Mouse (Mus musculus): ENCODE data around the gene Atp2b1. TPM values are rescaled to one million over a fixed set of nuclear protein-coding genes. Genes with fewer than 3 reads are reported as not detected.

The Atp2b1 gene
- polyA plus RNA-seq, 1 experiment from 2014 or later, result 132 TPM

DNA sequence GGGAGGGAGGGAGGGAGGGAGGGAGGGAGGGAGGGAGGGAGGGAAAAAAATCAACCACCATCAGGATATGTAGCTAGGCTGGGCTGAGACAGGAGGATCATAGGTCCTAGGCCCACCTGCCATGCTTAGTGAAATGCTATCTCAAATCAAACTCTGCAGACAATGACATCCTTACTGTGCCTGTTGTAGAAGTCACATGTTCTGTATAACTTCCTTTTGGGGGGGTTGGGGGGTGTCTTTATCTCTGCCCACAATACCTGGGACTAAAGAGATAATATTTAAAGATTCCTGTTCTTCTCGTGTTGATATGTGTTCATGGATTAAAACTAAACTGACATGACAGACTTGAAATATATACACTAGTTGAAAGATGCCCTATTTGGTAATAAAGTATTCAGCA is 35.5 kb downstream of the Atp2b1 start:
- no peak overlapping the region for H3K4me2 ChIP-seq (ENCODE audit: low read depth)
- no peaks in the 10 kb centered on the region for H3K4me1 ChIP-seq (ENCODE audit: control insufficient read depth, insufficient read depth, low read length)
- no peaks in the 10 kb centered on the region for H3K36me3 ChIP-seq (ENCODE audit: control insufficient read depth, insufficient read depth, low read length)
- H3K4me3 ChIP-seq (ENCODE audit: low read depth, low read length), result no peak overlapping the region
- H3K27ac ChIP-seq (ENCODE audit: low read depth, low read length), result no peak overlapping the region
- H3K9me3 ChIP-seq (ENCODE audit: control insufficient read depth, low read length), result no peaks in the 10 kb centered on the region
- no peak for DNase-seq (ENCODE audit: low spot score)
- H3K27me3 ChIP-seq (ENCODE audit: control insufficient read depth, insufficient read depth, low read length), result no peaks in the 10 kb centered on the region
- ATAC-seq (ENCODE audit: insufficient read depth, low FRiP score, low TSS enrichment), result no peak
- WGBS, result 79% methylated on average over 1 of the region's 1 CpGs
- H3K9ac ChIP-seq (ENCODE audit: low read length), result no peak overlapping the region

GRCm38 (mm10) chr10:98951286-98952270 is 37.4 kb downstream of the Atp2b1 start:
- no peaks in the 10 kb centered on the region for H3K4me1 ChIP-seq (ENCODE audit: control insufficient read depth, insufficient read depth, low read length)
- no peak for DNase-seq (ENCODE audit: low spot score)

DNA sequence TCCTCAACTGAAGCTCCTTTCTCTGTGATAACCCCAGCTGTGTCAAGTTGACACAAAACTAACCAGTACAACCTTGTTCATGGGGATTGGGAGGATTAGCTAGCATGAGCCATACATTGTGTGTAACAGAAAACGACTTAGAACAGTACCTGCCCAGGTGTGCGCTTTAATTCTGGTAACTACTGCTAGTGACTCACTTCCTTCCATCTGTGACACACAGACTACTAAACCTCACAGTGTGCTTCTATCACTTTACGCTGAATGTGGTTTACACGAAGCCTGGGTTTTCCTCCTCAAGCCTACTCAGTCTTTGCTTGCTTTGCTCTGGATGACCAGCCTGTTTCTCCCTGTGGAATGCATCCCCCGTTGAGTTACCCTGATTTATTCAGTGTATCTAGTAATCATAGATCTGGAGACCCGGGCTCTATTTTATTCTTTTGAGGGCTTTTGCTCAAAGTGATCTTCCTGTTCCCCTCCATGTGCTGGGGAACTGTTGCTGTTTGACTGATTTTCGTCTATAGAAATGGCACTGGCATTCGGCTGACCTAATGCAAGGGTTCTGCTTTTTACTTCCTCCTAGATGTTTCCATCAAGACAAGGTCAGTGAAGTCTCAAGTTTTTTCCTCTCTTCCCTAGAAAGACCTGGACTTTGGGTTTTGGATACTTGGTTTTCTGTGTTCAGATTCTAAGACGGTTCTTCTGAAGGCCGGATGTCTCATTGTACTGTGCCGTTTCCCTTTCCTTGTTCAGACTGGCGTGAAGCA is 40.2 kb downstream of the Atp2b1 start:
- DNase-seq (ENCODE audit: low spot score), result no peak
- ATAC-seq (ENCODE audit: insufficient read depth, low FRiP score, low TSS enrichment), result no peak
- no peaks in the 10 kb centered on the region for H3K9me3 ChIP-seq (ENCODE audit: control insufficient read depth, low read length)
- H3K27me3 ChIP-seq (ENCODE audit: control insufficient read depth, insufficient read depth, low read length), result no peaks in the 10 kb centered on the region
- no peak overlapping the region for H3K9ac ChIP-seq (ENCODE audit: low read length)
- no peak overlapping the region for H3K4me3 ChIP-seq (ENCODE audit: low read depth, low read length)
- 90% methylated on average over 12 of the region's 12 CpGs for WGBS
- H3K27ac ChIP-seq (ENCODE audit: low read depth, low read length), result no peak overlapping the region
- H3K4me2 ChIP-seq (ENCODE audit: low read depth), result no peak overlapping the region
- H3K4me1 ChIP-seq (ENCODE audit: control insufficient read depth, insufficient read depth, low read length), result no peaks in the 10 kb centered on the region
- no peaks in the 10 kb centered on the region for H3K36me3 ChIP-seq (ENCODE audit: control insufficient read depth, insufficient read depth, low read length)

More at GRCm38 (mm10) chr10:98951286-98952270, 37.4 kb downstream of the Atp2b1 start:
- no peak for ATAC-seq (ENCODE audit: insufficient read depth, low FRiP score, low TSS enrichment)
- Histone ChIP-seq H3K36me3 (ENCODE audit: control insufficient read depth, insufficient read depth, low read length) (no peaks in the 10 kb centered on the region), H3K4me2 (ENCODE audit: low read depth) (no peak overlapping the region), H3K9me3 (ENCODE audit: control insufficient read depth, low read length) (no peaks in the 10 kb centered on the region), H3K9ac (ENCODE audit: low read length) (no peak overlapping the region), H3K27me3 (ENCODE audit: control insufficient read depth, insufficient read depth, low read length) (no peaks in the 10 kb centered on the region), H3K27ac (ENCODE audit: low read depth, low read length) (no peak overlapping the region), H3K4me3 (ENCODE audit: low read depth, low read length) (no peak overlapping the region)
- WGBS, result 91% methylated on average over 17 of the region's 17 CpGs

DNA sequence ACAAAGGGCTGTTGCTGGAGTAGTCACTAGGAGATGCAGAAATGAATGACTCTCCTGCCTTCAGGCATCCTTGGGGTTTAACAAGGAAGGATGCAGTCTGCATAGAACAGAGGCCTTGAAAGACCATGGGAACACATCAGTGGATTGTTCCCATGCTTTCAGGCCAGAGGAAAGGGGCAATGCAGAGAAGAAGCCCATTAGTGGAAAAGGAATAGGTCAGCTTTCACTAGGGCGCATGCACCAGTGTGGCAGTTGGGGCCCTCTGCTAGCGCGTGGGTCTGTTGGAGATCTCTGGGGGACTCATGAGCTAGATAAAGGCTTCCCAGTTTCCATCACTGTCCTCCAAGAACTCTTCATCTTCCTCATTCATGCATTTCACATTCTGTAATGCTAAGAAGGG is 41.9 kb downstream of the Atp2b1 start:
- H3K9me3 ChIP-seq (ENCODE audit: control insufficient read depth, low read length), result no peaks in the 10 kb centered on the region
- H3K9ac ChIP-seq (ENCODE audit: low read length), result no peak overlapping the region
- no peak overlapping the region for H3K27ac ChIP-seq (ENCODE audit: low read depth, low read length)
- no peak for ATAC-seq (ENCODE audit: insufficient read depth, low FRiP score, low TSS enrichment)
- H3K27me3 ChIP-seq (ENCODE audit: control insufficient read depth, insufficient read depth, low read length), result no peaks in the 10 kb centered on the region
- WGBS, result 86% methylated on average over 3 of the region's 3 CpGs
- no peaks in the 10 kb centered on the region for H3K4me1 ChIP-seq (ENCODE audit: control insufficient read depth, insufficient read depth, low read length)
- DNase-seq (ENCODE audit: low spot score), result no peak
- no peaks in the 10 kb centered on the region for H3K36me3 ChIP-seq (ENCODE audit: control insufficient read depth, insufficient read depth, low read length)
- no peak overlapping the region for H3K4me2 ChIP-seq (ENCODE audit: low read depth)
- H3K4me3 ChIP-seq (ENCODE audit: low read depth, low read length), result no peak overlapping the region

DNA sequence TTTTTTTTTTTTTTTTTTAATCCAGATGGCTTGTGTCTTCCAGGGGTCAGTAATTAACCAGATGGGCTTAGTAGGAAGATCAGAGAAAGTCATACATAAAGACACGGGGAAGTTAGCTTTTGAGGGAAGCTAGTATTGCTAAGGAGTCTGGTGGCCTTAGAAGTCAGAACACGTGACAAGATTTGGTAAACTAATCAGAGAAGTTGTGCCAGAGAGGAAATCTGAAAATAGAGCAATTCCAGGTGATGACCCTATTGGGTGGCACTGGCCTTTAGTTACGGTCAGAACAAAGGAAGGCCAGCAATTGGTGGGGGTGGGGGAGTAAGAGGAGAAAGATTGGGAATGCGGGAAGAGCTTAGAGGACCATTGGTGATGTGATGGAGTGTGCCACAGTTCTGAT is 44.5 kb downstream of the Atp2b1 start:
- H3K4me2 ChIP-seq (ENCODE audit: low read depth), result no peak overlapping the region
- no peak overlapping the region for H3K9ac ChIP-seq (ENCODE audit: low read length)
- H3K4me3 ChIP-seq (ENCODE audit: low read depth, low read length), result no peak overlapping the region
- no peaks in the 10 kb centered on the region for H3K9me3 ChIP-seq (ENCODE audit: control insufficient read depth, low read length)
- H3K27me3 ChIP-seq (ENCODE audit: control insufficient read depth, insufficient read depth, low read length), result no peaks in the 10 kb centered on the region
- H3K4me1 ChIP-seq (ENCODE audit: control insufficient read depth, insufficient read depth, low read length), result no peaks in the 10 kb centered on the region
- H3K27ac ChIP-seq (ENCODE audit: low read depth, low read length), result no peak overlapping the region
- DNase-seq (ENCODE audit: low spot score) (no peak), ATAC-seq (ENCODE audit: insufficient read depth, low FRiP score, low TSS enrichment) (no peak)
- WGBS, result 42% methylated on average over 4 of the region's 4 CpGs
- no peaks in the 10 kb centered on the region for H3K36me3 ChIP-seq (ENCODE audit: control insufficient read depth, insufficient read depth, low read length)

DNA sequence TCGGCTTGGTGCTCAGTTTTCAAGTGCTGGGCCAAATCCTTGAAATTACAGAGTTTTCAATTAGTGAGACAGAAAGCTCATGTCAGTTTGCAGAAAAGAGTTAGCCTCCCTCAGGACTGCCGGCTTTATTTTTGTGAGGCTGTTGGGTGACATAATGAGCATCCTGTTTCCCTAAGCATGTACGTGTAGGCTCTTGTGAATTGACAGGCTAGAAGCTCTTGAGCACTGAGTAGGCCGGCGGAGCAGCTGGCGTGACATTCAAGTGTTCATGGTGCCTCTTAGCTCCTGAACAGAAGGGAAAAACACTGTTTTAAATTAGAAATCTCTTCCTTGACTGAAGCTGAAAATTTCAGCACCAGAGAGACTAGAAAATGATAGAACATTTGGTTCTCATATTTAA is 45.2 kb downstream of the Atp2b1 start:
- Histone ChIP-seq H3K27me3 (ENCODE audit: control insufficient read depth, insufficient read depth, low read length) (no peaks in the 10 kb centered on the region), H3K4me1 (ENCODE audit: control insufficient read depth, insufficient read depth, low read length) (no peaks in the 10 kb centered on the region), H3K27ac (ENCODE audit: low read depth, low read length) (no peak overlapping the region), H3K9me3 (ENCODE audit: control insufficient read depth, low read length) (no peaks in the 10 kb centered on the region), H3K4me2 (ENCODE audit: low read depth) (no peak overlapping the region), H3K4me3 (ENCODE audit: low read depth, low read length) (no peak overlapping the region), H3K9ac (ENCODE audit: low read length) (no peak overlapping the region), H3K36me3 (ENCODE audit: control insufficient read depth, insufficient read depth, low read length) (no peaks in the 10 kb centered on the region)
- 68% methylated on average over 6 of the region's 6 CpGs for WGBS
- ATAC-seq (ENCODE audit: insufficient read depth, low FRiP score, low TSS enrichment), result no peak
- no peak for DNase-seq (ENCODE audit: low spot score)

DNA sequence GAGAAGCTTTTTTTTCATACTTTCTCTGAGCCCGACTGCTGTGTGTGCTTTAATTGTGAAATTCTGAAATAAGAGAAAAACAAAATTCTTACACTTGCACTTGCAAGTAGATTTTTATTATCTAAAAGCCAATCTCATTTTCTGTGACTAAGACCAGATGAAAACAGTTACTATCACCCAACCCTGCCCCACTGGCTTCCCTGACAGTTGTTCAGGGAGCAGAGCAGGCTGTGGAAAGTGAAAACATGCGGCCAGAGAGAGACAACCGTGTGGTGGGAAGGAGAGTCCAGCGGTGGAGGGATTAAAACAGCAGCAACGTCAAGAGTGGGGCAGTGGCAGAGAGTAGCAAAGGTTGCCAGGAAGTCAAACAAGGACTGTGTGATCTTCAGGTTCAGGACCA is 46.7 kb downstream of the Atp2b1 start:
- Histone ChIP-seq H3K9ac (ENCODE audit: low read length) (no peak overlapping the region), H3K4me2 (ENCODE audit: low read depth) (no peak overlapping the region), H3K9me3 (ENCODE audit: control insufficient read depth, low read length) (no peaks in the 10 kb centered on the region), H3K27ac (ENCODE audit: low read depth, low read length) (no peak overlapping the region), H3K4me3 (ENCODE audit: low read depth, low read length) (no peak overlapping the region), H3K36me3 (ENCODE audit: control insufficient read depth, insufficient read depth, low read length) (no peaks in the 10 kb centered on the region), H3K4me1 (ENCODE audit: control insufficient read depth, insufficient read depth, low read length) (no peaks in the 10 kb centered on the region), H3K27me3 (ENCODE audit: control insufficient read depth, insufficient read depth, low read length) (no peaks in the 10 kb centered on the region)
- ATAC-seq (ENCODE audit: insufficient read depth, low FRiP score, low TSS enrichment), result no peak
- WGBS, result 63% methylated on average over 5 of the region's 5 CpGs
- no peak for DNase-seq (ENCODE audit: low spot score)

- ATAC-seq (ENCODE audit: insufficient read depth, low FRiP score, low TSS enrichment) (no peak), DNase-seq (ENCODE audit: low spot score) (peak; percentile 26)
- no peak overlapping the region for H3K4me2 ChIP-seq (ENCODE audit: low read depth)
- H3K9me3 ChIP-seq (ENCODE audit: control insufficient read depth, low read length), result no peaks in the 10 kb centered on the region
- H3K27ac ChIP-seq (ENCODE audit: low read depth, low read length), result no peak overlapping the region
- H3K9ac ChIP-seq (ENCODE audit: low read length), result no peak overlapping the region
- H3K4me3 ChIP-seq (ENCODE audit: low read depth, low read length), result no peak overlapping the region
- no peaks in the 10 kb centered on the region for H3K27me3 ChIP-seq (ENCODE audit: control insufficient read depth, insufficient read depth, low read length)
- no peaks in the 10 kb centered on the region for H3K36me3 ChIP-seq (ENCODE audit: control insufficient read depth, insufficient read depth, low read length)
- WGBS, result 47% methylated on average over 8 of the region's 8 CpGs
- no peaks in the 10 kb centered on the region for H3K4me1 ChIP-seq (ENCODE audit: control insufficient read depth, insufficient read depth, low read length)
Observed at GRCm38 (mm10) chr10:98962092-98962491, 47.9 kb downstream of the Atp2b1 start.

All from neural tube, embryonic 11.5 days (tissue).